Mouse (Mus musculus) heart, embryonic 14.5 days (tissue): Measurements from ENCODE around the gene Myrip. TPM values are rescaled to one million over a fixed set of nuclear protein-coding genes. Genes with fewer than 3 reads are reported as not detected.
"Not testable (repeated sequence)": the region's sequence is repeated elsewhere in the genome, so short reads cannot be mapped to it uniquely, and the experiment has no call there.

Experiments used
- ATAC-seq: fragments of 200-750 bp; cut with Nextera tagmentation; 2 replicates; pipeline ENCODE4 v1.8.0; 2017; ENCODE audit warnings: low read depth, moderate TSS enrichment; ENCODE audit not compliant: insufficient number of reproducible peaks, insufficient read depth, low FRiP score
- H3K27ac ChIP-seq, 2 experiments: fragments of 200-500 bp in 1 of 2; fragments of 300-500 bp in 1 of 2; sonication (generic) in 1 of 2; replicated peaks in 1 of 2; 2 replicates each; pipeline ENCODE4 v1.5.1; 2012 to 2014; ENCODE audit warnings: low read depth in 2 of 2, low read length in 2 of 2, control low read depth in 1 of 2, mild to moderate bottlenecking in 1 of 2, mixed read lengths in 1 of 2; ENCODE audit not compliant: control insufficient read depth in 1 of 2, insufficient read depth in 1 of 2
- H3K27me3 ChIP-seq: fragments of 300-500 bp; sonication (generic); 2 replicates; pipeline ENCODE4 v1.6.1; 2014; ENCODE audit warnings: mild to moderate bottlenecking, low read length, control low read depth; ENCODE audit not compliant: control insufficient read depth, insufficient read depth
- H3K36me3 ChIP-seq: fragments of 300-500 bp; sonication (generic); 2 replicates; pipeline ENCODE4 v1.6.1; 2014; ENCODE audit warnings: mild to moderate bottlenecking, control low read depth, low read length, mixed read lengths; ENCODE audit not compliant: control insufficient read depth, insufficient read depth
- H3K4me1 ChIP-seq, 2 experiments: fragments of 200-500 bp in 1 of 2; fragments of 300-500 bp in 1 of 2; sonication (generic) in 1 of 2; 2 replicates each; pipeline ENCODE4 v1.6.1; 2012 to 2014; ENCODE audit warnings: low read length in 2 of 2, control low read depth in 1 of 2, mixed read lengths in 1 of 2; ENCODE audit not compliant: control insufficient read depth in 2 of 2, insufficient read depth in 2 of 2
- H3K4me2 ChIP-seq: fragments of 300-500 bp; sonication (generic); 2 replicates; pipeline ENCODE4 v1.6.1; 2014; ENCODE audit warnings: mild to moderate bottlenecking, low read length
- H3K4me3 ChIP-seq, 2 experiments: fragments of 200-500 bp in 1 of 2; fragments of 300-500 bp in 1 of 2; sonication (generic) in 1 of 2; 2 replicates each; pipeline ENCODE4 v1.5.1; 2012 to 2014; ENCODE audit warnings: low read length in 2 of 2, mild to moderate bottlenecking in 2 of 2, control low read depth in 1 of 2, low read depth in 1 of 2, moderate library complexity in 1 of 2; ENCODE audit not compliant: control insufficient read depth in 1 of 2, insufficient read depth in 1 of 2
- H3K9ac ChIP-seq: fragments of 300-500 bp; sonication (generic); 2 replicates; pipeline ENCODE4 v1.6.1; 2014; ENCODE audit warnings: mild to moderate bottlenecking, low read length
- H3K9me3 ChIP-seq: fragments of 300-500 bp; sonication (generic); 2 replicates; pipeline ENCODE4 v1.6.1; 2016; ENCODE audit warnings: low read length, control low read depth; ENCODE audit not compliant: control insufficient read depth
- WGBS: fragments of 180-500 bp; shearing (Covaris S2); extraction: QIAGEN DNeasy Blood & Tissue Kit; methylation state at CpG from one replicate; pipeline ENCODE4 v1.1.7; 2014; 5-methylcytosine and 5-hydroxymethylcytosine counted together
- polyA plus RNA-seq: library from polyadenylated mRNA; unstranded; fragments of >200 nt; fragmentation: Nextera tagmentation; extraction: Ambion mirVana; gene quantifications from 2 replicates; pipeline ENCODE4 v1.2.1, GENCODE M21; 2014

The Myrip gene
- polyA plus RNA-seq, result 0.39 and 0.46 TPM in 2 replicates

- not testable (repeated sequence) for H3K4me3 ChIP-seq, ATAC-seq, H3K9me3 ChIP-seq, H3K27ac ChIP-seq, H3K36me3 ChIP-seq, H3K4me1 ChIP-seq, H3K9ac ChIP-seq, H3K4me2 ChIP-seq
- 67% methylated on average over 1 of the region's 1 CpGs for WGBS
- peaks cover 49% of the 10 kb centered on the region for H3K27me3 ChIP-seq
Measured at GRCm38 (mm10) chr9:120301213-120301612, at the start of gene Myrip. Gene Myrip (plus strand): TSS chr9:120301513.

- H3K9me3 ChIP-seq, result no peaks in the 10 kb centered on the region
- no peak for ATAC-seq
Measured at GRCm38 (mm10) chr9:120259805-120260204, 41.5 kb upstream of the Myrip start.

GRCm38 (mm10) chr9:120263994-120264393 is 37.3 kb upstream of the Myrip start:
- Histone ChIP-seq H3K4me1 (no peaks in the 10 kb centered on the region), H3K27me3 (no peaks in the 10 kb centered on the region), H3K9ac (no peak overlapping the region), H3K9me3 (no peaks in the 10 kb centered on the region), H3K4me3 (no peak overlapping the region), H3K4me2 (no peak overlapping the region), H3K36me3 (no peaks in the 10 kb centered on the region), H3K27ac (no peak overlapping the region)
- 58% methylated on average over 5 of the region's 5 CpGs for WGBS
- ATAC-seq, result no peak

More at GRCm38 (mm10) chr9:120259805-120260204, 41.5 kb upstream of the Myrip start:
- H3K27me3 ChIP-seq, result no peaks in the 10 kb centered on the region
- H3K4me3 ChIP-seq, result no peak overlapping the region
- 77% methylated on average over 8 of the region's 8 CpGs for WGBS
- H3K4me1 ChIP-seq, result no peaks in the 10 kb centered on the region
- H3K36me3 ChIP-seq, result no peaks in the 10 kb centered on the region
- H3K4me2 ChIP-seq, result no peak overlapping the region
- no peak overlapping the region for H3K27ac ChIP-seq
- H3K9ac ChIP-seq, result no peak overlapping the region

GRCm38 (mm10) chr9:120273083-120273482 is 28.2 kb upstream of the Myrip start:
- Histone ChIP-seq H3K4me1 (no peaks in the 10 kb centered on the region), H3K36me3 (no peaks in the 10 kb centered on the region), H3K4me2 (no peak overlapping the region), H3K9ac (no peak overlapping the region), H3K27ac (no peak overlapping the region), H3K4me3 (no peak overlapping the region), H3K9me3 (no peaks in the 10 kb centered on the region), H3K27me3 (no peaks in the 10 kb centered on the region)
- ATAC-seq, result no peak
- WGBS, result 64% methylated on average over 8 of the region's 8 CpGs

GRCm38 (mm10) chr9:120275226-120275625 is 26.1 kb upstream of the Myrip start:
- H3K4me2 ChIP-seq, result no peak overlapping the region
- no peak overlapping the region for H3K9ac ChIP-seq
- no peaks in the 10 kb centered on the region for H3K9me3 ChIP-seq
- 80% methylated on average over 7 of the region's 7 CpGs for WGBS
- H3K4me3 ChIP-seq, result no peak overlapping the region
- no peak for ATAC-seq
- no peaks in the 10 kb centered on the region for H3K4me1 ChIP-seq
- H3K36me3 ChIP-seq, result no peaks in the 10 kb centered on the region
- H3K27ac ChIP-seq, result no peak overlapping the region
- H3K27me3 ChIP-seq, result no peaks in the 10 kb centered on the region

- no peak for ATAC-seq
- no peak overlapping the region for H3K4me2 ChIP-seq
Measured at GRCm38 (mm10) chr9:120281147-120281546, 20.2 kb upstream of the Myrip start.

GRCm38 (mm10) chr9:120282461-120283047 is 18.8 kb upstream of the Myrip start:
- Histone ChIP-seq H3K9me3 (no peaks in the 10 kb centered on the region), H3K36me3 (no peaks in the 10 kb centered on the region), H3K4me3 (no peak overlapping the region), H3K4me1 (no peaks in the 10 kb centered on the region), H3K4me2 (no peak overlapping the region), H3K27me3 (no peaks in the 10 kb centered on the region), H3K27ac (no peak overlapping the region), H3K9ac (no peak overlapping the region)
- ATAC-seq, result no peak
- 58% methylated on average over 9 of the region's 9 CpGs for whole genome bisulfite sequencing

More at GRCm38 (mm10) chr9:120281147-120281546, 20.2 kb upstream of the Myrip start:
- Histone ChIP-seq H3K36me3 (no peaks in the 10 kb centered on the region), H3K4me1 (no peaks in the 10 kb centered on the region), H3K27ac (no peak overlapping the region), H3K4me3 (no peak overlapping the region), H3K9me3 (no peaks in the 10 kb centered on the region), H3K27me3 (no peaks in the 10 kb centered on the region), H3K9ac (no peak overlapping the region)
- 82% methylated on average over 12 of the region's 12 CpGs for WGBS

GRCm38 (mm10) chr9:120283556-120283955 is 17.8 kb upstream of the Myrip start:
- no peak for ATAC-seq
- WGBS, result 84% methylated on average over 12 of the region's 12 CpGs
- no peaks in the 10 kb centered on the region for H3K4me1 ChIP-seq
- no peak overlapping the region for H3K27ac ChIP-seq
- no peaks in the 10 kb centered on the region for H3K36me3 ChIP-seq
- H3K27me3 ChIP-seq, result no peaks in the 10 kb centered on the region
- H3K9ac ChIP-seq, result no peak overlapping the region
- no peak overlapping the region for H3K4me3 ChIP-seq
- no peak overlapping the region for H3K4me2 ChIP-seq
- H3K9me3 ChIP-seq, result no peaks in the 10 kb centered on the region
